Mouse (Mus musculus): Measurements from ENCODE around the gene Abhd16b. TPM values are rescaled to one million over a fixed set of nuclear protein-coding genes. Genes with fewer than 3 reads are reported as not detected.
A peak's percentile ranks its signal among the peaks of the same experiment; 100 is the strongest.

Abhd16b gene
- polyA plus RNA-seq, 1 experiment from 2014 or later = not detected

DNA sequence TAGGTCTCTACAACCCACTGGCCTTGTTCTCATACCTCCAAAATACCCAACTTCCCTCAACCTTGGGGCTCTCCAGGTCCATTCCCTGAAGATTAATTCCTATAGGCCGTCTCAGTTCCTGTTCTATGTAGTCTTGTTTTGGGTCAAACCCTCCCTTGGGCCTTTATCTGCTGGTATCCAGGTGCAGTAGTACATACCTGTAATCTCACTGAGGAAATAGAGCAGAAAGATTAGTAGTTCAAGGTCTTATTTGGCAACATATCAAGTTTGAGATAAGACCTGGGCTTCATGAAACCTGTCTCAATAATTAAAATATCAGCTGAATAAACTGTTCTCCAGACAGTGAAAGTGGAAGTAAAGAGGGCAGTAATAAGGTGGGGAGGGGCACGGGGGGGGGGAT is 9.9 kb upstream of the Abhd16b start:
- Histone ChIP-seq H3K4me2 (peak overlapping the region; percentile 35), H3K4me1 (replicated peaks; ENCODE audit: control insufficient read depth, insufficient read depth, low read length) (peaks cover 44% of the 10 kb centered on the region), H3K27me3 (replicated peaks; ENCODE audit: control insufficient read depth, insufficient read depth, low read length) (no peaks in the 10 kb centered on the region), H3K9ac (ENCODE audit: low read depth, low read length) (peak overlapping the region; percentile 51; the same call in 1 of the 2 replicates), H3K4me3 (ENCODE audit: low read depth, low read length) (no peak overlapping the region), H3K36me3 (ENCODE audit: control insufficient read depth, insufficient read depth, low read length) (no peaks in the 10 kb centered on the region), H3K9me3 (ENCODE audit: control insufficient read depth, low read length) (no peaks in the 10 kb centered on the region), H3K27ac (ENCODE audit: low read depth, low read length) (no peak overlapping the region)
- 38% methylated on average over 2 of the region's 2 CpGs for WGBS
- DNase-seq (ENCODE audit: low spot score) (no peak), ATAC-seq (replicated peaks; ENCODE audit: low FRiP score) (no peak)

DNA sequence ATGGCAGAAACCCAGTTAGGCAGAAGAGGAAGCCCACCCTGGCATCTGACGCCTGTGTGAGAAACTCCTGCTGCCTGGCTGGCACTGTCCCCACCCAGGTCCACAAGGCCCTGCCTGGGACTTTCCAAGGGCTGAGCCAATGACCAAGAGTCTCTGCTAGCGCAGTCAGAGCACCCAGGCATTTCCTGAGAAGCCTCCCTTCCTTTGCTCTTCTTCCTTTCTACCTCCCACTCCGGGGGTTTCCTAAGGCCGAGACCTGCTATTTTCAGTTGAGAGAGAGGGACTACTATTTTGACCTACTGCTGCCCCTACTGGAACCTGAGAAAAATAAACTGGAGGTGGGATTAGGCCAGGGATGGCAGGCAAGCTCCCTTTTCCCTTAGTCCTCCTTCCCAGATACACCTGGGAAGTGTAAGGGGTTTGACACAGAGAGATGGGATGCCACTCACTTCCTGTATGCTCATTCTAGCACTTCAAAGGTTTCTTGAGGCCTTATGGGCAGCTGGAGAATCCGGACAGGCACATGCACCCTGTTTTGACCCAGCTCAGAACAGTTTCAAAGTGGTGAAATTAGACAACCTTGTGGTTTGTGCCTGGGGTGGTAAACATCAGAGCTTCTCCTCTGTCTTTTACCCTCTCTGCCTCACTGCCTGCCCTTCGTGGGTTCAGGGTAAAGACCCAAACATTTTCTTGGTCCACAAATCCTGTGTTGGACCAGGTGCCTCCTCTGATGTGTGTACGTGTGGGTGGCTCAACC is 9.3 kb upstream of the Abhd16b start:
- Histone ChIP-seq H3K4me2 (peak overlapping the region; percentile 35), H3K4me3 (ENCODE audit: low read depth, low read length) (no peak overlapping the region), H3K36me3 (ENCODE audit: control insufficient read depth, insufficient read depth, low read length) (no peaks in the 10 kb centered on the region), H3K4me1 (replicated peaks; ENCODE audit: control insufficient read depth, insufficient read depth, low read length) (peaks cover 44% of the 10 kb centered on the region), H3K9me3 (ENCODE audit: control insufficient read depth, low read length) (no peaks in the 10 kb centered on the region), H3K27me3 (replicated peaks; ENCODE audit: control insufficient read depth, insufficient read depth, low read length) (no peaks in the 10 kb centered on the region), H3K9ac (ENCODE audit: low read depth, low read length) (peak overlapping the region; percentile 51), H3K27ac (ENCODE audit: low read depth, low read length) (0 out of 2 replicates have a peak overlapping the region, but pooled peaks have one; percentile 13)
- DNase-seq (ENCODE audit: low spot score) (no peak), ATAC-seq (replicated peaks; ENCODE audit: low FRiP score) (peak; percentile 46; the same call in 1 of the 2 replicates)
- 32% methylated on average over 7 of the region's 7 CpGs for WGBS

- no peak for DNase-seq (ENCODE audit: low spot score)
- no peaks in the 10 kb centered on the region for H3K36me3 ChIP-seq (ENCODE audit: control insufficient read depth, insufficient read depth, low read length)
- H3K4me1 ChIP-seq (replicated peaks; ENCODE audit: control insufficient read depth, insufficient read depth, low read length) = peaks cover 44% of the 10 kb centered on the region
- no peak overlapping the region for H3K4me3 ChIP-seq (ENCODE audit: low read depth, low read length)
- H3K4me2 ChIP-seq = no peak overlapping the region
- 52% methylated on average over 6 of the region's 6 CpGs for WGBS
- peak; percentile 56 for ATAC-seq (replicated peaks; ENCODE audit: low FRiP score)
- no peaks in the 10 kb centered on the region for H3K27me3 ChIP-seq (replicated peaks; ENCODE audit: control insufficient read depth, insufficient read depth, low read length)
- H3K27ac ChIP-seq (ENCODE audit: low read depth, low read length) = no peak overlapping the region
- peak overlapping the region; percentile 25; the same call in 1 of the 2 replicates for H3K9ac ChIP-seq (ENCODE audit: low read depth, low read length)
- H3K9me3 ChIP-seq (ENCODE audit: control insufficient read depth, low read length) = no peaks in the 10 kb centered on the region
Observed at GRCm38 (mm10) chr2:181484456-181485233, 8.4 kb upstream of the Abhd16b start.

DNA sequence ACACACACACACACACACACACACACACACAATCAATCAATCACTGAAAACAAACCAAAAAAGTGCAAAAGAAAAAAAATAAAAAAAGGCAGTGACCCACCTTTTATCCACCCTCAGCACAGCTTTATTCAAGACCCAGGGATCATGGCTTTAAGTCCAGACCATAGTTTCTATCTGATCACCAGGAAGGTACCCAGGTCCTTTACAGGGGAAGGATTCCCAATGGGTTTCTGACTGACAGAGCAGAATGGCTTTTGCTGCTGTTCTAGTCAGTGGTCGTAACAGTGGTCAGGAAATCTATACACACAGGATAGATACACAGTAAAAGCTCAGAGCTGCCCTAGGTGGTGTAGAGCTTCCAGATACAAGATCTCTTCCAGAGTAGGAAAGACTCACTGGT is 7.3 kb upstream of the Abhd16b start:
- Histone ChIP-seq H3K4me2 (no peak overlapping the region), H3K36me3 (ENCODE audit: control insufficient read depth, insufficient read depth, low read length) (no peaks in the 10 kb centered on the region), H3K4me1 (replicated peaks; ENCODE audit: control insufficient read depth, insufficient read depth, low read length) (peaks cover 44% of the 10 kb centered on the region), H3K4me3 (ENCODE audit: low read depth, low read length) (no peak overlapping the region), H3K27me3 (replicated peaks; ENCODE audit: control insufficient read depth, insufficient read depth, low read length) (no peaks in the 10 kb centered on the region), H3K9me3 (ENCODE audit: control insufficient read depth, low read length) (no peaks in the 10 kb centered on the region), H3K9ac (ENCODE audit: low read depth, low read length) (no peak overlapping the region), H3K27ac (ENCODE audit: low read depth, low read length) (no peak overlapping the region; the same call in 1 of the 2 replicates)
- DNase-seq (ENCODE audit: low spot score) (no peak), ATAC-seq (replicated peaks; ENCODE audit: low FRiP score) (no peak)
- 55% methylated on average over 1 of the region's 1 CpGs for WGBS

GRCm38 (mm10) chr2:181487338-181488277 is 5.4 kb upstream of the Abhd16b start:
- Histone ChIP-seq H3K36me3 (ENCODE audit: control insufficient read depth, insufficient read depth, low read length) (no peaks in the 10 kb centered on the region), H3K27ac (ENCODE audit: low read depth, low read length) (peak overlapping the region; percentile 52), H3K9ac (ENCODE audit: low read depth, low read length) (0 out of 2 replicates have a peak overlapping the region, but pooled peaks have one; percentile 16), H3K4me1 (replicated peaks; ENCODE audit: control insufficient read depth, insufficient read depth, low read length) (peaks cover 47% of the 10 kb centered on the region), H3K4me3 (ENCODE audit: low read depth, low read length) (no peak overlapping the region), H3K4me2 (peak overlapping the region; percentile 22), H3K27me3 (replicated peaks; ENCODE audit: control insufficient read depth, insufficient read depth, low read length) (no peaks in the 10 kb centered on the region), H3K9me3 (ENCODE audit: control insufficient read depth, low read length) (no peaks in the 10 kb centered on the region)
- WGBS = 25% methylated on average over 5 of the region's 5 CpGs
- DNase-seq (ENCODE audit: low spot score) = no peak
- peak; percentile 53 for ATAC-seq (replicated peaks; ENCODE audit: low FRiP score)

DNA sequence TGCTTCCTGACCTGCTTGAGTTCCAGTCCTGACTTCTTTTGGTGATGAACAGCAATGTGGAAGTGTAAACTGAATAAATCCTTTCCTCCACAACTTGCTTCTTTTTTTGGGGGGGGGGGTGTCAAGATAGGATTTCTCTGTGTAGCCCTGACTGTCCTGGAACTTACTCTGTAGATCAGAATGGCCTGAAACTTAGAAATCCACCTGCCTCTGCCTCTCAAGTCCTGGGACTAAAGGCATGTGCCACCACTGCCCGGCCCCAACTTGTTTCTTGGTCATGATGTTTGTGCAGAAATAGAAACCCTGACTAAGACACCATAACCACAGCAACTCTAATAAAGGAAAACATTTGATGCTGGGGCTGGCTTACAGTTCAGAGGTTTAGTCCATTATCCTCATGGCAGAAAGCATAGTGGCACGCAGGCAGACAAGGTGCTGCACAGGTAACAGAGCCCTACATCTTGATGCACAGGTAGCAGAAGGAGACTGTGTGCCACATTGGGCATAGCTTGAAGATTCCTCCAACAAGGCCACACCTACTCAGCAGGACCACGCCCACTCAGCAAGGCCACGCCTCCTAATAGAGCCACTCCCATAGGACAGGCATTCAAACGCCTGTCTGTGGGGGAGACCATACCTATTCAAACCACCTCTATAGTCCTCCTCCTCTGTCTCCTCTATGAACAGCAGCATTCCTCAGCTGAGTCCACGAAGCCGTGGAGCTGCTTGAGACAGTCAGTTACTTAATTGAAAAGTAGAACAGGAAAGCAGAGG is 1.4 kb upstream of the Abhd16b start:
- H3K9ac ChIP-seq (ENCODE audit: low read depth, low read length) = no peak overlapping the region
- peak; percentile 70; the same call in 1 of the 2 replicates for ATAC-seq (replicated peaks; ENCODE audit: low FRiP score)

GRCm38 (mm10) chr2:181492206-181492605 is 800 bp upstream of the Abhd16b start:
- peaks cover 14% of the 10 kb centered on the region for H3K4me1 ChIP-seq (replicated peaks; ENCODE audit: control insufficient read depth, insufficient read depth, low read length)
- H3K4me3 ChIP-seq (ENCODE audit: low read depth, low read length) = no peak overlapping the region
- no peaks in the 10 kb centered on the region for H3K36me3 ChIP-seq (ENCODE audit: control insufficient read depth, insufficient read depth, low read length)
- H3K9ac ChIP-seq (ENCODE audit: low read depth, low read length) = no peak overlapping the region
- ATAC-seq (replicated peaks; ENCODE audit: low FRiP score) (no peak), DNase-seq (ENCODE audit: low spot score) (no peak)
- peak overlapping the region; percentile 7; the same call in 1 of the 2 replicates for H3K4me2 ChIP-seq
- H3K9me3 ChIP-seq (ENCODE audit: control insufficient read depth, low read length) = no peaks in the 10 kb centered on the region
- H3K27ac ChIP-seq (ENCODE audit: low read depth, low read length) = no peak overlapping the region
- no peaks in the 10 kb centered on the region for H3K27me3 ChIP-seq (replicated peaks; ENCODE audit: control insufficient read depth, insufficient read depth, low read length)
- WGBS = 44% methylated on average over 3 of the region's 3 CpGs

More for the DNA sequence above, 1.4 kb upstream of the Abhd16b start:
- Histone ChIP-seq H3K4me3 (ENCODE audit: low read depth, low read length) (no peak overlapping the region), H3K27ac (ENCODE audit: low read depth, low read length) (no peak overlapping the region), H3K4me2 (peak overlapping the region; percentile 7; the same call in 1 of the 2 replicates), H3K27me3 (replicated peaks; ENCODE audit: control insufficient read depth, insufficient read depth, low read length) (no peaks in the 10 kb centered on the region), H3K36me3 (ENCODE audit: control insufficient read depth, insufficient read depth, low read length) (no peaks in the 10 kb centered on the region), H3K4me1 (replicated peaks; ENCODE audit: control insufficient read depth, insufficient read depth, low read length) (peaks cover 19% of the 10 kb centered on the region), H3K9me3 (ENCODE audit: control insufficient read depth, low read length) (no peaks in the 10 kb centered on the region)
- WGBS = 23% methylated on average over 7 of the region's 7 CpGs
- no peak for DNase-seq (ENCODE audit: low spot score)
